Mouse (Mus musculus) retina, adult 2 months (tissue): Measurements from ENCODE around the gene Abca4.
"Not testable (repeated sequence)": the region's sequence is repeated elsewhere in the genome, so short reads cannot be mapped to it uniquely, and the experiment has no call there.

Source experiments
- DNase-seq: peaks from one replicate; pipeline ENCODE4 v3.0.0-alpha.2; 2012; ENCODE audit warnings: low read depth, low spot score

Gene Abca4

DNA sequence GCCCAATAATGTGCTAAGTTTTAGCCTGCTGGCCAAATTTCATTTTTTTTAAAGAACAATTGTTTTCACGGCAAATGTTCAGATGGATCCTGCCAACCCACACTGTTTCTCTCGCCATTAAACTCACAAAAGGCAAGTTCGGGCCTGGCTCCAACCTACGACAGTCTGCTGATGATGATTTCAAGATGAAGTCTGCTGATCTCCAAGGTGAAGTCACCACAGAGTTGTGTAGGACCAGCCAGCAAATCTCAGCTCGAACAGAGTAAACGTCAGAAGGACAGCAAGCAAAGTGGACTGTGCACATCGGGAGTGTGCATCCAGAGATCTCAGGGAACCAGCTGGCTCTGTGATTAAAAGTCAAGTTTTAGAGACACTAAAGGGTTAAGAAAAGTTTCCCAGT is 166.6 kb downstream of the Abca4 start:
- no peak for DNase-seq

DNA sequence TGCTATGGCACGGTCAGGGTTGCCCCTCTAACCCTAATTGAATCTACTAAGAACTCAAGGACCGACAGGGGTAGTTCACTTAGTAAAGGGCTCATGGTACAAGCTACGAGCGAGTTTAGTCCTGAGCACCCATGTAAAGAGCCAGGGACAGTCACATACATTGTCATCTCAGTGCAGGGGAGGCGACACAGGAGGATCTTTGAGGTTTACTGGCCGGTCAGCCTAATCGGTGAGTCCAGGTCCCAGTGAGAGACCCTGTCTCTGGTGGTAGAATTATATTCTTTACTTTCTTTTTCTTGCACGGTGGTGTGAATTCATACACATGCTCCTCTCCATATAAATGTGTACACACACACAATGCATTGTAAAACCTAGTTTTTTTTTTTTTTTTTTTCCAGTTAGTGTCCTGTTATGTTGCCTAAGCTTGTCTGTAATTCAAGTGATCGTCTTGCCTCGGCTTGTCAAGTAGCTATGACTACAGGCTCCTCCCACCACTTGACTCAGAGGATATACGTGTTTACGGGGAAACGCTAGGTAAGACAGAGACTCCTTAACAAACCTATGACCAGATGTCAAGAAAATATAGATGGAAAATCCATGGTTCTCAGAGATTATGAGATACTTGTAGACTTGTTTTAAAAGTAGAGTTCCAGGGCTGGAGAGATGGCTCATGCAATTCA is 167.3 kb downstream of the Abca4 start:
- DNase-seq, result no peak

DNA sequence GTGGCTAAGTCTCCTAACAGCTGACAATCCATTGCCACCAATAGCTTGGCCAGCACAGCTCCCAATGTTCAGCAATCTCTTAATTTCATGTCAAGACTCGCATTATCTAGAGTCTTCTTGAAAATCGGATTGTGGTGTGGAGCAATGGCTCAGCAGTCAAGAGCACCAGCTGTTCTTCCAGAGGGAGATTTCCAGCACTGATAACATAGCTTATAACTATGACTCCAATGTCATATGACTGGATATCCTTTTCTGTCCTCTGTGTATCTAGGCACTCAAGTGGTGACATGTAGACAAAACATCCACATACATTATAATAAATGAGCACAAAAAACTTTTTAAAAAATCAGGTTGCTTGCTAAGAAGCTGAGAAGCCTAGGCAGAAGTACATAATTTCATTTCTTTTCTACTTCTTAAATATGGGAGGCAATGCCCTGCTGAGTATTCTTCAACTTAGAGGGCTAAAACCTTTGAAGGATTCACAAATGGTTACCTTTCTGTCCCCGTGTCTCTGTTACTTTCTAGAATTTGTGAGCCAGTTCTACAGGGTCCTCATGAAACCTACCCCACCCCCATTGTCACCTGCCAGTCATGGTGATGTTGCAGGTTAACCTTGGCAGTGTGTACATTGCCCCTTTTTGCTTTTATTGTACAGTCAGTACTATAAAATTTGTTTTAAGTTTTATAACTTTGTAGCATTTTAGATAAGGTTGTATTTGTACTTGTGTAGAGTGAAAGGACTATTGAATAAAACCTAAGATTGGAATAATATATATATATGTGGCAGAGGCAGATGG is 177.2 kb downstream of the Abca4 start:
- no peak for DNase-seq

DNA sequence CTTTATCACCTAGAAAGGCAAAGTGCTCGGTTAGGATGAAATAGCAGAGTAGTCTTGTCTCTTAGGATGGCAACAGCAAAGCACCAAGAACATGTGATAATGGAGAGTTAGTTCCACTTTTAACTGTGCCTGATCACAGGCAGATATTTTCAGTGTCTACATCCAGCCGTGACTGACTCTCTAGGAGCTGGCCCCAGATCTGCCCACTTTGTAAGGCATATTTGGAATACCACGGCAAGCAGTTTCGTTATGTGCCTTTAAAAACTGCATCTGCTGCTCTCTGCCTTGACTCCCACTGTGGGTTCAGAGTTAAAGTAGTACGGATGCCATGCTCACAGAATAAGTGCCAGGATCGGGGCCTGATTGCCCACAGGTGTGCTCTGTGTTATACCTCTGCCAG is 182.7 kb downstream of the Abca4 start:
- not testable (repeated sequence) for DNase-seq
